Mouse (Mus musculus) monocyte, adult 5-6 weeks (primary cell): ENCODE measurements around the gene Arrb2. TPM values are rescaled to one million over a fixed set of nuclear protein-coding genes. Genes with fewer than 3 reads are reported as not detected.

Experiments used
- ATAC-seq: fragments of 153-309, 156-312 bp; replicated peaks from 2 replicates; pipeline ENCODE4 v1.8.0; 2017; ENCODE audit warnings: mild to moderate bottlenecking; ENCODE audit not compliant: low TSS enrichment, insufficient number of reproducible peaks, severe bottlenecking, poor library complexity, low FRiP score
- total RNA-seq: library from RNA; stranded (forward); fragments of 200-1000, 200-491, 200-594 nt; gene quantifications from 3 replicates; pipeline ENCODE4 v1.2.3, GENCODE M21; 2017

Gene Arrb2
- total RNA-seq, result 94.2 to 148 TPM (median 113 TPM) in 3 replicates

GRCm38 (mm10) chr11:70432048-70432894 is at the start of gene Arrb2:
Arrb2 (plus strand) TSS chr11:70432635.
- peak; percentile 83 for ATAC-seq

GRCm38 (mm10) chr11:70384136-70384535 is 48.3 kb upstream of the Arrb2 start:
- ATAC-seq, result no peak

- ATAC-seq, result no peak
Measured at GRCm38 (mm10) chr11:70387436-70387835, 45.0 kb upstream of the Arrb2 start.

- no peak for ATAC-seq
Measured at GRCm38 (mm10) chr11:70389421-70389820, 43.0 kb upstream of the Arrb2 start.

GRCm38 (mm10) chr11:70403598-70403997 is 28.8 kb upstream of the Arrb2 start:
- no peak for ATAC-seq

- ATAC-seq, result peak; percentile 79
Measured at GRCm38 (mm10) chr11:70409594-70410296, 22.7 kb upstream of the Arrb2 start, which contains the start of gene Pelp1. Pelp1 (minus strand) TSS chr11:70410031.

GRCm38 (mm10) chr11:70410297-70410643 is 22.2 kb upstream of the Arrb2 start:
- no peak for ATAC-seq

GRCm38 (mm10) chr11:70412591-70412990 is 19.8 kb upstream of the Arrb2 start:
- ATAC-seq, result no peak

GRCm38 (mm10) chr11:70413961-70414360 is 18.5 kb upstream of the Arrb2 start:
- peak; percentile 59 for ATAC-seq

- no peak for ATAC-seq
Measured at GRCm38 (mm10) chr11:70418199-70418598, 14.2 kb upstream of the Arrb2 start.

- ATAC-seq, result no peak
Measured at GRCm38 (mm10) chr11:70419486-70419885, 12.9 kb upstream of the Arrb2 start.

- 0 out of 2 replicates have a peak, but pooled peaks have one; percentile 27 for ATAC-seq
Measured at GRCm38 (mm10) chr11:70426598-70426997, 5.8 kb upstream of the Arrb2 start.

GRCm38 (mm10) chr11:70431574-70431973 is 861 bp upstream of the Arrb2 start:
- no peak for ATAC-seq

GRCm38 (mm10) chr11:70432895-70433568 is 597 bp downstream of the Arrb2 start:
- ATAC-seq, result peak; percentile 29

- no peak for ATAC-seq
Measured at GRCm38 (mm10) chr11:70433569-70433943, 1.1 kb downstream of the Arrb2 start.

- no peak for ATAC-seq
Measured at GRCm38 (mm10) chr11:70433951-70434350, 1.5 kb downstream of the Arrb2 start.

GRCm38 (mm10) chr11:70435476-70435875 is 3.0 kb downstream of the Arrb2 start:
- no peak for ATAC-seq

- no peak for ATAC-seq
Measured at GRCm38 (mm10) chr11:70437426-70437825, 5.0 kb downstream of the Arrb2 start.

GRCm38 (mm10) chr11:70438728-70439374 is 6.4 kb downstream of the Arrb2 start:
- ATAC-seq, result no peak
